Mouse (Mus musculus) MEL (cell line): Measurements from ENCODE around the gene Galt. TPM values are rescaled to one million over a fixed set of nuclear protein-coding genes. Genes with fewer than 3 reads are reported as not detected.
A peak's percentile ranks its signal among the peaks of the same experiment; 100 is the strongest.

Experiments used
- DNase-seq: peaks from one replicate; pipeline ENCODE4 v3.0.0; 2011; ENCODE audit warnings: low read depth, low spot score
- H3K27ac ChIP-seq: 2 replicates; pipeline ENCODE4 v1.5.1; 2012; ENCODE audit warnings: low read depth, mild to moderate bottlenecking, control low read depth, low read length, moderate library complexity; ENCODE audit not compliant: control insufficient read depth
- H3K27me3 ChIP-seq, 2 experiments: fragments of 150-350 bp in 1 of 2; sonication (generic) in 1 of 2; 2 replicates each; pipeline ENCODE4 v1.6.1; 2012; ENCODE audit warnings: low read length in 2 of 2, mild to moderate bottlenecking in 2 of 2, improper control_type of control experiment in 1 of 2, moderate library complexity in 1 of 2; ENCODE audit not compliant: insufficient read depth in 2 of 2, control insufficient read depth in 1 of 2
- H3K36me3 ChIP-seq, 2 experiments: 2 replicates each; pipeline ENCODE4 v1.6.1; 2012 to 2014; ENCODE audit warnings: low read length in 2 of 2, improper control_type of control experiment in 1 of 2, inconsistent platforms in 1 of 2, mild to moderate bottlenecking in 1 of 2; ENCODE audit not compliant: insufficient read depth in 2 of 2, control insufficient read depth in 1 of 2
- H3K4me1 ChIP-seq, 2 experiments: fragments of 150-350 bp in 1 of 2; sonication (generic) in 1 of 2; 2 replicates each; pipeline ENCODE4 v1.6.1; 2012; ENCODE audit warnings: low read length in 2 of 2, improper control_type of control experiment in 1 of 2, mild to moderate bottlenecking in 1 of 2; ENCODE audit not compliant: insufficient read depth in 2 of 2, control insufficient read depth in 1 of 2
- H3K4me3 ChIP-seq, 2 experiments: fragments of 150-350 bp in 1 of 2; sonication (generic) in 1 of 2; 2 replicates each; pipeline ENCODE4 v1.5.1; 2012; ENCODE audit warnings: low read depth in 2 of 2, low read length in 2 of 2, mild to moderate bottlenecking in 2 of 2, moderate library complexity in 2 of 2, control low read depth in 1 of 2, improper control_type of control experiment in 1 of 2; ENCODE audit not compliant: control insufficient read depth in 1 of 2, insufficient read depth in 1 of 2
- H3K79me2 ChIP-seq: 2 replicates; pipeline ENCODE4 v1.6.1; 2012; ENCODE audit warnings: mild to moderate bottlenecking, low read length, moderate library complexity; ENCODE audit not compliant: control insufficient read depth, poor library complexity, insufficient read depth
- H3K9ac ChIP-seq: 2 replicates; pipeline ENCODE4 v1.6.1; 2012; ENCODE audit warnings: low read depth, mild to moderate bottlenecking, control low read depth, low read length, moderate library complexity; ENCODE audit not compliant: control insufficient read depth, poor library complexity, severe bottlenecking
- H3K9me3 ChIP-seq: fragments of 150-350 bp; sonication (generic); replicated peaks from 2 replicates; pipeline ENCODE4 v1.6.1; 2012; ENCODE audit warnings: mild to moderate bottlenecking, low read length, improper control_type of control experiment, moderate library complexity; ENCODE audit not compliant: insufficient read depth
- CTCF ChIP-seq, 3 experiments: IDR thresholded peaks in 2 of 3; conservative IDR thresholded peaks in 1 of 3; 2 replicates each; pipeline ENCODE4 v1.5.1; 2011 to 2012; ENCODE audit warnings: low read length in 3 of 3, low read depth in 2 of 3, mild to moderate bottlenecking in 2 of 3, improper control_type of control experiment in 1 of 3, inconsistent platforms in 1 of 3, mixed read lengths in 1 of 3, moderate library complexity in 1 of 3; ENCODE audit not compliant: control insufficient read depth in 1 of 3, insufficient read depth in 1 of 3, poor library complexity in 1 of 3, severe bottlenecking in 1 of 3
- ELF1 ChIP-seq: IDR thresholded peaks from 2 replicates; pipeline ENCODE4 v1.6.1; 2014; ENCODE audit warnings: low read depth, mild to moderate bottlenecking, inconsistent platforms, low read length, improper control_type of control experiment, moderate library complexity
- EP300 ChIP-seq, 2 experiments: IDR thresholded peaks; 2 replicates each; pipeline ENCODE4 v1.6.1; 2011; ENCODE audit warnings: improper control_type of control experiment in 2 of 2, low read length in 2 of 2, low read depth in 1 of 2, mild to moderate bottlenecking in 1 of 2
- GABPA ChIP-seq: IDR thresholded peaks from 2 replicates; pipeline ENCODE4 v1.6.1; 2012; ENCODE audit warnings: low read depth, mild to moderate bottlenecking, inconsistent platforms, low read length, improper control_type of control experiment, moderate library complexity
- JUND ChIP-seq: IDR thresholded peaks from 2 replicates; pipeline ENCODE4 v1.6.1; 2011; ENCODE audit warnings: low read depth, mild to moderate bottlenecking, improper control_type of control experiment, low read length
- KAT2A ChIP-seq: conservative IDR thresholded peaks from 2 replicates; pipeline ENCODE4 v1.6.1; 2012; ENCODE audit warnings: low read depth, low read length, improper control_type of control experiment, inconsistent platforms
- MAZ ChIP-seq: IDR thresholded peaks from 2 replicates; pipeline ENCODE4 v1.6.1; 2012; ENCODE audit warnings: low read depth, mild to moderate bottlenecking, inconsistent platforms, low read length, improper control_type of control experiment
- MYB ChIP-seq: IDR thresholded peaks from 2 replicates; pipeline ENCODE4 v1.6.1; 2011; ENCODE audit warnings: mild to moderate bottlenecking, low read depth, low read length, improper control_type of control experiment
- MYC ChIP-seq: IDR thresholded peaks from 2 replicates; pipeline ENCODE4 v1.6.1; 2011; ENCODE audit warnings: low read depth, mild to moderate bottlenecking, low read length, improper control_type of control experiment, moderate library complexity
- NELFE ChIP-seq: IDR thresholded peaks from 2 replicates; pipeline ENCODE4 v1.6.1; 2011; ENCODE audit warnings: low read depth, low read length, improper control_type of control experiment
- POLR2A ChIP-seq, 2 experiments: IDR thresholded peaks; 2 replicates each; pipeline ENCODE4 v1.6.1; 2011 to 2012; ENCODE audit warnings: low read length in 2 of 2, mild to moderate bottlenecking in 2 of 2, control low read depth in 1 of 2, improper control_type of control experiment in 1 of 2, low read depth in 1 of 2, moderate library complexity in 1 of 2; ENCODE audit not compliant: control insufficient read depth in 1 of 2, insufficient read depth in 1 of 2, poor library complexity in 1 of 2
- RAD21 ChIP-seq: IDR thresholded peaks from 2 replicates; pipeline ENCODE4 v1.6.1; 2011; ENCODE audit warnings: mild to moderate bottlenecking, low read depth, low read length, improper control_type of control experiment
- RCOR1 ChIP-seq: IDR thresholded peaks from 2 replicates; pipeline ENCODE4 v1.6.1; 2012; ENCODE audit warnings: low read depth, mild to moderate bottlenecking, inconsistent platforms, low read length, improper control_type of control experiment
- SMC3 ChIP-seq: IDR thresholded peaks from 2 replicates; pipeline ENCODE4 v1.6.1; 2011; ENCODE audit warnings: low read depth, low read length, improper control_type of control experiment
- TBP ChIP-seq: IDR thresholded peaks from 2 replicates; pipeline ENCODE4 v1.8.0; 2011; ENCODE audit warnings: low read depth, low read length, improper control_type of control experiment
- ZKSCAN1 ChIP-seq: IDR thresholded peaks from 2 replicates; pipeline ENCODE4 v1.6.1; 2012; ENCODE audit warnings: low read depth, mild to moderate bottlenecking, inconsistent platforms, low read length, improper control_type of control experiment, moderate library complexity
- polyA plus RNA-seq, 2 experiments: library from polyadenylated mRNA; stranded (reverse) in 1 of 2; unstranded in 1 of 2; fragments of >175 nt in 1 of 2; fragments of >200 nt in 1 of 2; gene quantifications; 2 replicates each; pipeline versions ENCODE4 v1.2.1 to v1.2.4; 2012; ENCODE audit warnings: low replicate concordance in 2 of 2, low read depth in 1 of 2; ENCODE audit not compliant: insufficient read length in 2 of 2, insufficient read depth in 1 of 2, missing spikeins in 1 of 2
- total RNA-seq: library from RNA; depleted of rRNA; stranded (reverse); fragments of 300-350 nt; gene quantifications from 2 replicates; pipeline ENCODE4 v1.2.3, GENCODE M21; 2012

Gene Galt
- total and polyA plus RNA-seq, 3 experiments: 26.5 to 31.9 TPM; not detected in 1

- peaks cover 0 to 10% of the 10 kb centered on the region in 2 experiments; a peak in 2 of 4 replicates for H3K4me1 ChIP-seq
- TF ChIP-seq GABPA (no peak), RCOR1 (no peak), POLR2A (IDR thresholded peaks at IDR 0.05; ENCODE audit: control insufficient read depth in 1 of 2, insufficient read depth in 1 of 2, low read depth in 1 of 2, low read length in 2 of 2, poor library complexity in 1 of 2) (no peak), KAT2A (no peak), JUND (no peak), MYB (no peak), MAZ (no peak), EP300 (IDR thresholded peaks at IDR 0.05; ENCODE audit: low read depth in 1 of 2, low read length in 2 of 2) (no peak), CTCF (IDR thresholded peaks at IDR 0.05 in 2 of 3, conservative IDR thresholded peaks at IDR 0.05 in 1 of 3; ENCODE audit: control insufficient read depth in 1 of 3, insufficient read depth in 1 of 3, low read depth in 2 of 3, low read length in 3 of 3, poor library complexity in 1 of 3, severe bottlenecking in 1 of 3) (no peak)
Measured at GRCm38 (mm10) chr4:41715082-41715481, 39.9 kb upstream of the Galt start.

DNA sequence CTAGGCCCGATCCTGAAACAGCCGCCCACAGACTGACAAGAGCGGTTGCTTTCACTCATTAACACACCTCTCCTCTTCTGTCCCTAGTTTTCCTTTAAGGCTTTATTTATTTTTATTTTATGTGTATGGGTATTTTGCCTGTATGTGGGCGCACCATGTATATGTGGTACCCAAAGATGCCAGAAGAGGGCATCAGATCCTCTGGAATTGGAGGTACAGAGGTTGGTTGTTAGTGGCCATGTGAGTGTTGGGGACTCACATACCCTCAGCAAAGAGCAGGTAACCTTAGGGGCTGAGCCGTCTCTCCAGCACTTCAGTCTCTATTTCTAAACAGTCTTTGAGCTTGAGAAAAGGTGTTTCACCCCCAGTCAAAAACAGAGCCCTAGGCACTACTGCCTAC, 39.4 kb upstream of the Galt start:
- H3K36me3 ChIP-seq: no peaks in the 10 kb centered on the region; a peak in 1 of 4 replicates
- DNase-seq: peak; percentile 71
- no peaks in the 10 kb centered on the region for H3K9me3 ChIP-seq
- H3K4me3 ChIP-seq: no peak overlapping the region
- H3K4me1 ChIP-seq: peaks cover 0 to 10% of the 10 kb centered on the region in 2 experiments; a peak in 2 of 4 replicates
- no peak overlapping the region for H3K27ac ChIP-seq
- peaks cover 19% of the 10 kb centered on the region for H3K79me2 ChIP-seq
- H3K9ac ChIP-seq: no peak overlapping the region
- H3K27me3 ChIP-seq: no peaks in the 10 kb centered on the region
- TF ChIP-seq CTCF (IDR thresholded peaks at IDR 0.05 in 2 of 3, conservative IDR thresholded peaks at IDR 0.05 in 1 of 3; ENCODE audit: control insufficient read depth in 1 of 3, insufficient read depth in 1 of 3, low read depth in 2 of 3, low read length in 3 of 3, poor library complexity in 1 of 3, severe bottlenecking in 1 of 3) (peak; percentile 49 to 67 (median 49)), SMC3 (peak; percentile 58), NELFE (no peak), TBP (no peak), ZKSCAN1 (no peak), MYC (0 out of 2 replicates have a peak, but pooled peaks have one; percentile 22), ELF1 (no peak), RAD21 (peak; percentile 56)
- TF ChIP-seq, all 39 proteins: peak for 4

More at GRCm38 (mm10) chr4:41715082-41715481, 39.9 kb upstream of the Galt start:
- no peaks in the 10 kb centered on the region; a peak in 1 of 4 replicates for H3K36me3 ChIP-seq
- H3K9ac ChIP-seq: no peak overlapping the region
- no peak overlapping the region for H3K4me3 ChIP-seq
- no peak overlapping the region for H3K27ac ChIP-seq
- no peak for DNase-seq
- no peaks in the 10 kb centered on the region for H3K27me3 ChIP-seq
- no peaks in the 10 kb centered on the region for H3K9me3 ChIP-seq
- H3K79me2 ChIP-seq: peaks cover 19% of the 10 kb centered on the region
